Mouse (Mus musculus): ENCODE measurements around the gene Gm21953. TPM values are rescaled to one million over a fixed set of nuclear protein-coding genes. Genes with fewer than 3 reads are reported as not detected.
"Not testable (repeated sequence)": the region's sequence is repeated elsewhere in the genome, so short reads cannot be mapped to it uniquely, and the experiment has no call there.

Gm21953 gene
- total RNA-seq (2015; ENCODE audit: low replicate concordance) (not detected in 2 replicates), total RNA-seq (2017; ENCODE audit: low replicate concordance) (not detected in 2 replicates)

DNA sequence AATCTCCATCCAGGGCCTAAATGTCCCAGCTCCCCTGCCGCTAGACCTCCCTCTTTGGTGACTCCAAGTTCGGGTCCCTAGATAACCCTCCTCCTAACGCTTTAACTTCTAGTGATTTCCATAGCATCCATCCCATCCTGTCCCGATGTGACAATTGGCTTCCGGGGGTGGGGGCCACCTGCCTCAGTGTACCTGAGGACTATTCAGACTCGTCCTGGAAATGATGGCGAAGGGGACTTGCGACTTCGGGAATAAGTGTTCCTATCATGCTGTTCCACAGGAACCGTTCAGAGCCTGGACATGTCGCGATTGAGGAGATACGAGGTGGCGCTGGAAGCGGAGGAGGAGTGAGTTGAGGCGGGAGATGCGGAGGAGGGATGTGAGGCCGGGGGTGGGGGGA lies at the start of gene Gm21953:
Gene Gm21953 (plus strand): TSS at position 301 of the 400 bp plus-strand sequence.
- ATAC-seq (replicated peaks; ENCODE audit: low FRiP score, poor library complexity, severe bottlenecking): not testable (repeated sequence)

DNA sequence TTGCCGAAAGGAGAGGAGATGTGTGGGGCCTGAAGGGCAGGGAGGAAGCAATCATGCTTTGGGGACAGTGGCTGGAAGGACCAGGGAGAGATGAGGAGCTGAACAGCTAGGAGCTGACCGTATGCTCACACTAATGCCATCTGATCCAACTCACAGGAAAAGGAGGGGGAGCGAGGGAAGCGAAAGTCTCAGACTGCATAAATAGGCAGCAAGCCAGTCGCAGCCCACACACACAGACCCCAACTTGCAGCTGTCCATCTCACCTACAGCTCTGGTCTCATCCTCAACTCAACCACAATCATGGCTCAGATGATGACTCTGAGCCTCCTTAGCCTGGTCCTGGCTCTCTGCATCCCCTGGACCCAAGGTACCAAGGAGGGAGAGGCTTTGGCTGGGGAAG lies 38.6 kb upstream of the Gm21953 start, which contains the start of gene Ccl21b:
Gene Ccl21b (plus strand): TSS at position 301 of the 400 bp plus-strand sequence.
- ATAC-seq (replicated peaks; ENCODE audit: low FRiP score, poor library complexity, severe bottlenecking): not testable (repeated sequence)

DNA sequence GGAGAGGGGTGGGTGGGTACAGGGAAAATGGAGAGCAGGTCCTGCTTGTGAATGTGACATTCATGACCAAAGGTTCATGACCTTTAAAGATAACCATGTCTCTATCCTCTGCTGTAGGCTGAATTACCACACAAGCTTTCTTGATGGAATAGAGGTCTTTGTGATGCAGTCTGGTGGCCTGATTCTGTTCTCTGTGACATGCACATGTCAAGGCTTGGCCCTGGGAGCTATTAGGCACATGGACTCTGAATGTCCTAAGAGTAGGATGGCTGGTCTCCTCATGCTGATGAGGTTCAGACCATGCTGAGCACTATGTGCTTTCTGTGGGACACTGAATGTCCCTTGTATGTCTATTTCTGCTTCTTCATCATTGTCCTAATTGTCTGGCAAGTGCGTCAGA lies 24.0 kb downstream of the Gm21953 start, which contains the start of gene Fam205a3:
Gene Fam205a3 (plus strand): TSS at position 301 of the 400 bp plus-strand sequence.
- ATAC-seq (replicated peaks; ENCODE audit: low FRiP score, poor library complexity, severe bottlenecking): not testable (repeated sequence)

Other genes starting within 250 kb of the Gm21953 start
- not detected in 2 replicates for gene Gm3893, start 203.1 kb upstream of the Gm21953 start, total RNA-seq (2015; ENCODE audit: low replicate concordance)
- gene Gm3893, start 203.1 kb upstream of the Gm21953 start, total RNA-seq (2017; ENCODE audit: low replicate concordance): not detected in 2 replicates
- not detected in 2 replicates for gene Gm13304, start 179.4 kb upstream of the Gm21953 start, total RNA-seq (2015; ENCODE audit: low replicate concordance)
- gene Gm13304, start 179.4 kb upstream of the Gm21953 start, total RNA-seq (2017; ENCODE audit: low replicate concordance): not detected in 2 replicates
- gene Gm13306, start 140.8 kb upstream of the Gm21953 start, total RNA-seq (2015; ENCODE audit: low replicate concordance): not detected in 2 replicates
- not detected in 2 replicates for gene Gm13306, start 140.8 kb upstream of the Gm21953 start, total RNA-seq (2017; ENCODE audit: low replicate concordance)
- not detected in 2 replicates for gene Gm13305, start 125.7 kb upstream of the Gm21953 start, total RNA-seq (2015; ENCODE audit: low replicate concordance)
- gene Gm13305, start 125.7 kb upstream of the Gm21953 start, total RNA-seq (2017; ENCODE audit: low replicate concordance): 2.1 TPM in 1 of 2 replicates, not detected in the other
- not detected in 2 replicates for gene Gm10600, start 53.6 kb upstream of the Gm21953 start, total RNA-seq (2015; ENCODE audit: low replicate concordance)
- not detected in 2 replicates for gene Gm10600, start 53.6 kb upstream of the Gm21953 start, total RNA-seq (2017; ENCODE audit: low replicate concordance)
- gene Ccl21b, start 38.5 kb upstream of the Gm21953 start, total RNA-seq (2015; ENCODE audit: low replicate concordance): not detected in 2 replicates
- gene Ccl21b, start 38.5 kb upstream of the Gm21953 start, total RNA-seq (2017; ENCODE audit: low replicate concordance): not detected in 2 replicates
- 0.19 TPM in 1 of 2 replicates, not detected in the other for gene Fam205a3, start 24.1 kb downstream of the Gm21953 start, total RNA-seq (2015; ENCODE audit: low replicate concordance)
- gene Fam205a3, start 24.1 kb downstream of the Gm21953 start, total RNA-seq (2017; ENCODE audit: low replicate concordance): not detected in 2 replicates
- not detected in 2 replicates for gene Gm21586, start 145.1 kb downstream of the Gm21953 start, total RNA-seq (2015; ENCODE audit: low replicate concordance)
- not detected in 2 replicates for gene Gm21586, start 145.1 kb downstream of the Gm21953 start, total RNA-seq (2017; ENCODE audit: low replicate concordance)
- not detected in 2 replicates for gene Gm2163, start 172.5 kb downstream of the Gm21953 start, total RNA-seq (2015; ENCODE audit: low replicate concordance)
- gene Gm2163, start 172.5 kb downstream of the Gm21953 start, total RNA-seq (2017; ENCODE audit: low replicate concordance): 0.26 TPM in 1 of 2 replicates, not detected in the other
- 0.19 TPM in 1 of 2 replicates, not detected in the other for gene Fam205a2, start 233.9 kb downstream of the Gm21953 start, total RNA-seq (2015; ENCODE audit: low replicate concordance)
- gene Fam205a2, start 233.9 kb downstream of the Gm21953 start, total RNA-seq (2017; ENCODE audit: low replicate concordance): not detected in 2 replicates

Measured in erythroblast, adult 5-6 weeks (primary cell).